Mouse (Mus musculus) CH12.LX (cell line): Measurements from ENCODE around the gene Wnt6. TPM values are rescaled to one million over a fixed set of nuclear protein-coding genes. Genes with fewer than 3 reads are reported as not detected.
A peak's percentile ranks its signal among the peaks of the same experiment; 100 is the strongest.

Experiments used
- DNase-seq: peaks from one replicate; pipeline ENCODE4 v3.0.0-alpha.2; 2013; ENCODE audit errors: extremely low read depth
- H3K27ac ChIP-seq: 2 replicates; pipeline ENCODE4 v1.5.1; 2012; ENCODE audit warnings: low read depth, mild to moderate bottlenecking, control low read depth, moderate library complexity; ENCODE audit not compliant: insufficient read depth
- H3K27me3 ChIP-seq: replicated peaks from 2 replicates; pipeline ENCODE3; 2012; ENCODE audit warnings: inconsistent platforms
- H3K36me3 ChIP-seq, 2 experiments: replicated peaks in 1 of 2; 2 replicates each; pipeline versions ENCODE3 to v1.6.1; 2012; ENCODE audit warnings: inconsistent platforms in 1 of 2, low read length in 1 of 2, mild to moderate bottlenecking in 1 of 2, mixed read lengths in 1 of 2, moderate library complexity in 1 of 2; ENCODE audit not compliant: control insufficient read depth in 1 of 2, insufficient read depth in 1 of 2
- H3K4me1 ChIP-seq, 2 experiments: 2 replicates each; pipeline ENCODE4 v1.6.1; 2012; ENCODE audit warnings: inconsistent platforms in 1 of 2, moderate library complexity in 1 of 2; ENCODE audit not compliant: insufficient read depth in 2 of 2, control insufficient read depth in 1 of 2
- H3K4me2 ChIP-seq: 2 replicates; pipeline ENCODE4 v1.6.1; 2012; ENCODE audit warnings: low read depth, mild to moderate bottlenecking, control low read depth; ENCODE audit not compliant: poor library complexity, insufficient read depth, severe bottlenecking
- H3K4me3 ChIP-seq, 3 experiments: fragments of 150-350 bp in 1 of 3; sonication (generic) in 1 of 3; replicated peaks in 1 of 3; 2 replicates each; pipeline versions ENCODE3 to v1.5.1; 2011 to 2012; ENCODE audit warnings: low read depth in 2 of 3, low read length in 2 of 3, mild to moderate bottlenecking in 2 of 3, moderate library complexity in 2 of 3, control low read depth in 1 of 3, improper control_type of control experiment in 1 of 3, inconsistent platforms in 1 of 3, mixed read lengths in 1 of 3; ENCODE audit not compliant: poor library complexity in 1 of 3
- H3K79me2 ChIP-seq: replicated peaks from 2 replicates; pipeline ENCODE4 v1.6.1; 2012; ENCODE audit warnings: mild to moderate bottlenecking, moderate library complexity; ENCODE audit not compliant: control insufficient read depth, poor library complexity, insufficient read depth, severe bottlenecking; ENCODE audit errors: extremely low read depth
- H3K9ac ChIP-seq: 2 replicates; pipeline ENCODE4 v1.6.1; 2012; ENCODE audit warnings: low read depth, mild to moderate bottlenecking, control low read depth, moderate library complexity; ENCODE audit not compliant: insufficient read depth
- H3K9me3 ChIP-seq: replicated peaks from 2 replicates; pipeline ENCODE3; 2012; ENCODE audit warnings: low read length, inconsistent platforms, mixed read lengths
- BHLHE40 ChIP-seq: IDR thresholded peaks from 2 replicates; pipeline ENCODE4 v1.6.1; 2011; ENCODE audit warnings: mild to moderate bottlenecking, low read depth, low read length, improper control_type of control experiment
- CTCF ChIP-seq, 2 experiments: IDR thresholded peaks in 1 of 2; conservative IDR thresholded peaks in 1 of 2; 2 replicates each; pipeline ENCODE4 v1.5.1; 2011 to 2012; ENCODE audit warnings: low read depth in 2 of 2, low read length in 2 of 2, improper control_type of control experiment in 1 of 2, inconsistent platforms in 1 of 2, mild to moderate bottlenecking in 1 of 2, moderate library complexity in 1 of 2
- IRF4 ChIP-seq: IDR thresholded peaks from 2 replicates; pipeline ENCODE4 v1.6.1; 2014; ENCODE audit warnings: low read depth, mild to moderate bottlenecking, inconsistent platforms, low read length, improper control_type of control experiment
- JUN ChIP-seq: IDR thresholded peaks from 2 replicates; pipeline ENCODE4 v1.6.1; 2011; ENCODE audit warnings: low read depth, mild to moderate bottlenecking, low read length, improper control_type of control experiment, moderate library complexity; ENCODE audit not compliant: insufficient read depth
- KAT2A ChIP-seq: IDR thresholded peaks from 2 replicates; pipeline ENCODE4 v1.6.1; 2012; ENCODE audit warnings: low read length, improper control_type of control experiment, inconsistent platforms; ENCODE audit not compliant: insufficient replicate concordance
- MAX ChIP-seq: IDR thresholded peaks from 2 replicates; pipeline ENCODE4 v1.6.1; 2011; ENCODE audit warnings: low read length, improper control_type of control experiment
- MAZ ChIP-seq: IDR thresholded peaks from 2 replicates; pipeline ENCODE4 v1.6.1; 2012; ENCODE audit warnings: low read depth, mild to moderate bottlenecking, inconsistent platforms, low read length, improper control_type of control experiment, moderate library complexity
- MYC ChIP-seq: IDR thresholded peaks from 2 replicates; pipeline ENCODE4 v1.6.1; 2011; ENCODE audit warnings: low read depth, mild to moderate bottlenecking, improper control_type of control experiment, low read length
- NRF1 ChIP-seq: IDR thresholded peaks from 2 replicates; pipeline ENCODE4 v1.6.1; 2014; ENCODE audit warnings: low read depth, mild to moderate bottlenecking, inconsistent platforms, low read length, improper control_type of control experiment, moderate library complexity
- POLR2A ChIP-seq: IDR thresholded peaks from 2 replicates; pipeline ENCODE4 v1.6.1; 2011; ENCODE audit warnings: low read depth, mild to moderate bottlenecking, improper control_type of control experiment, low read length
- RAD21 ChIP-seq: IDR thresholded peaks from 2 replicates; pipeline ENCODE4 v1.6.1; 2011; ENCODE audit warnings: low read depth, mild to moderate bottlenecking, low read length, improper control_type of control experiment, moderate library complexity
- SMC3 ChIP-seq: IDR thresholded peaks from 2 replicates; pipeline ENCODE4 v1.6.1; 2011; ENCODE audit warnings: low read depth, low read length, improper control_type of control experiment
- TBP ChIP-seq: conservative IDR thresholded peaks from 2 replicates; pipeline ENCODE4 v1.6.1; 2011; ENCODE audit warnings: low read depth, low read length, improper control_type of control experiment
- TCF12 ChIP-seq: IDR thresholded peaks from 2 replicates; pipeline ENCODE4 v1.6.1; 2014; ENCODE audit warnings: low read depth, mild to moderate bottlenecking, inconsistent platforms, low read length, improper control_type of control experiment
- USF1 ChIP-seq: IDR thresholded peaks from 2 replicates; pipeline ENCODE4 v1.6.1; 2014; ENCODE audit warnings: low read depth, mild to moderate bottlenecking, inconsistent platforms, low read length, improper control_type of control experiment
- USF2 ChIP-seq: conservative IDR thresholded peaks from 2 replicates; pipeline ENCODE4 v1.6.1; 2011; ENCODE audit warnings: low read depth, low read length, improper control_type of control experiment
- ZC3H11A ChIP-seq: IDR thresholded peaks from 2 replicates; pipeline ENCODE4 v1.6.1; 2012; ENCODE audit warnings: low read depth, mild to moderate bottlenecking, inconsistent platforms, low read length, improper control_type of control experiment
- ZKSCAN1 ChIP-seq: IDR thresholded peaks from 2 replicates; pipeline ENCODE4 v1.6.1; 2012; ENCODE audit warnings: low read depth, inconsistent platforms, low read length, improper control_type of control experiment, borderline replicate concordance
- ZMIZ1 ChIP-seq: IDR thresholded peaks from 2 replicates; pipeline ENCODE4 v1.6.1; 2012; ENCODE audit warnings: low read depth, mild to moderate bottlenecking, inconsistent platforms, low read length, improper control_type of control experiment
- dilution Hi-C: fragments of 300-500 bp; cut with MboI; formaldehyde crosslinking; loops from 2 replicates; pipeline ENCODE4 v1.14.3; 2020; ENCODE audit warnings: low sequenced_read_pairs; ENCODE audit not compliant: extremely low pct_unique_long_range_greater_than_20kb, extremely low pct_ligation_motif_present
- in situ Hi-C: fragments of 300-500 bp; cut with MboI; formaldehyde crosslinking; loops from 3 replicates; pipeline ENCODE4 v1.14.3; 2019; ENCODE audit warnings: low sequenced_read_pairs, low pct_ligation_motif_present, low pct_unique_long_range_greater_than_20kb, mixed read lengths
- polyA plus RNA-seq: library from polyadenylated mRNA; unstranded; fragments of >175 nt; gene quantifications from 2 replicates; pipeline ENCODE4 v1.2.1, GENCODE M21; 2012; ENCODE audit warnings: low read depth; ENCODE audit not compliant: insufficient read length
- total RNA-seq, 2 experiments: library from RNA; depleted of rRNA; stranded (reverse); fragments of 300-350 nt in 1 of 2; fragments of >200 nt in 1 of 2; gene quantifications; 2 replicates each; pipeline ENCODE4 v1.2.3; 2012 to 2014

The Wnt6 gene
- total and polyA plus RNA-seq, 3 experiments: 0.67 to 3.4 (median 1.7) TPM

DNA sequence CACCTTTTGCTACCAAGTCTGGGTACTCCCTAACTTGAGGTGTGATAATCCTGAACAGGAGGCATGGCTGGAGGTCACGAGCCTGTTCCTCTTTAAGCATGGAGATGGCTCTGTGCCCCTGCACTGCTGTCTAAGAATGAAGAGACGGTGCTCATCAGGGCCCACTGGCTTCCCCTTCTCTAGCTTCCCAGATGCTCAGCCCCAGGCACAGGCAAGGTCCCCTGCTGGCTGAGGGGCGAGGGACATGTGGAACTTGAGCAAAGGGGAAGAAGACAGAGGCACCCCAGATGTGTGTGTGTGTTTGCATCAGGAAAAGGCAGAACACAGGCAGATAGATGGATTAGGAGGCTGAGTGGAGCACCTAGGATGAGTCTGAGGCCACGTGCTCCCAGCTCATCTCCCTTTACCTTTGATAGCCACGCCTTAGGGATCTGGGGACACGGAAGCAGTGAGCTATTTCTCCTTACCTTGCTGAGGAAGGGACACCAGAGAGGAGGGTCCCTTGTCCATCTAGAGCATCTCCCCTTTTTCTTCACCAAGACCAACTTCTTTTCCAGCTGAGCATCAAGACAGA, 17.0 kb downstream of the Wnt6 start:
- in situ Hi-C loops (no loop called here), dilution Hi-C loops (no loop called here)
- Histone ChIP-seq H3K4me1 (peaks cover 34 to 50% of the 10 kb centered on the region in 2 experiments), H3K9ac (no peak overlapping the region), H3K27ac (peak overlapping the region; percentile 37), H3K79me2 (peaks cover 9% of the 10 kb centered on the region), H3K4me3 (peak overlapping the region in 1 of 3 experiments; percentile 49), H3K9me3 (peaks cover 12% of the 10 kb centered on the region), H3K36me3 (peaks cover 0 to 22% of the 10 kb centered on the region in 2 experiments), H3K27me3 (no peaks in the 10 kb centered on the region), H3K4me2 (no peak overlapping the region)
- no peak for DNase-seq
- TF ChIP-seq CTCF (conservative IDR thresholded peaks at IDR 0.05 in 1 of 2, IDR thresholded peaks at IDR 0.05 in 1 of 2; ENCODE audit: low read depth in 2 of 2, low read length in 2 of 2) (peak in 1 of 2 experiments; percentile 32; a peak in 2 of 4 replicates), ZC3H11A (no peak), IRF4 (peak; percentile 27; the same call in 1 of the 2 replicates), USF2 (peak; percentile 5; the same call in 1 of the 2 replicates), KAT2A (no peak), TBP (0 out of 2 replicates have a peak, but pooled peaks have one; percentile 17), ZKSCAN1 (no peak), ZMIZ1 (peak; percentile 46; the same call in 1 of the 2 replicates), SMC3 (peak; percentile 15; the same call in 1 of the 2 replicates), POLR2A (peak; percentile 40; the same call in 1 of the 2 replicates), NRF1 (no peak), TCF12 (0 out of 2 replicates have a peak, but pooled peaks have one; percentile 9), RAD21 (no peak; the same call in 1 of the 2 replicates), MYC (peak; percentile 82; the same call in 1 of the 2 replicates), USF1 (peak; percentile 19; the same call in 1 of the 2 replicates), BHLHE40 (0 out of 2 replicates have a peak, but pooled peaks have one; percentile 14), MAZ (no peak), MAX (peak; percentile 86)

DNA sequence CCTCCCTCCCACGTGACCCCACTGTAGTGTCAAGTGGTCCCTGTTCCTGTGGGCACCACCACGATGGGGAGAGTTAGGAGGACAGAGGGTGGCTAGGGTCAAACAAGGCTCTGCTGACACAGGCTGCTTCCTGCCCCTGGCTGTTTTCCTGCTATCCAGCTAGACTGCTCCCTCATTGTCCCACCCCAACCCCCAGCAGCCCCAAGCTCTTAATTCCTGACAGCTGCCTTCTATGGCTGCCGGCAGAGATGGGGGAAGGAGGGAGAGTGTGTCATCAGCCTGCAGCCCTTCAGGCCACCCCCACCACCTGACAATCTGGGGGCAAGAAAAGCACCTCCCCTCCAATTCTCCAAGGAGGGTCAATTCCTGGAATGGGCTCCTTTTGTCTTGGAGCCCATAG, 18.4 kb downstream of the Wnt6 start:
- no peak for DNase-seq
- no peak overlapping the region for H3K9ac ChIP-seq
- H3K9me3 ChIP-seq: peaks cover 2% of the 10 kb centered on the region
- no peaks in the 10 kb centered on the region for H3K27me3 ChIP-seq
- peaks cover 34 to 50% of the 10 kb centered on the region in 2 experiments for H3K4me1 ChIP-seq
- peaks cover 0 to 23% of the 10 kb centered on the region in 2 experiments for H3K36me3 ChIP-seq
- peaks cover 15% of the 10 kb centered on the region for H3K79me2 ChIP-seq
- H3K27ac ChIP-seq: peak overlapping the region; percentile 73
- dilution Hi-C loops (no loop called here), in situ Hi-C loops (no loop called here)
- TF ChIP-seq USF1 (peak; percentile 28; the same call in 1 of the 2 replicates), JUN (no peak)
- H3K4me2 ChIP-seq: no peak overlapping the region
- peak overlapping the region in 1 of 3 experiments; percentile 3 for H3K4me3 ChIP-seq
